Mouse (Mus musculus) heart, embryonic 13.5 days (tissue): ENCODE measurements around the gene Ddr2. TPM values are rescaled to one million over a fixed set of nuclear protein-coding genes. Genes with fewer than 3 reads are reported as not detected.

Source experiments
- ATAC-seq: fragments of 200-750 bp; cut with Nextera tagmentation; 2 replicates; pipeline ENCODE4 v1.8.0; 2017; ENCODE audit warnings: moderate TSS enrichment; ENCODE audit not compliant: insufficient number of reproducible peaks, low FRiP score, low TSS enrichment; ENCODE audit errors: extremely low read depth
- H3K27ac ChIP-seq: fragments of 300-500 bp; sonication (generic); replicated peaks from 2 replicates; pipeline ENCODE4 v1.5.1; 2015; ENCODE audit warnings: moderate library complexity, mild to moderate bottlenecking, inconsistent platforms
- H3K27me3 ChIP-seq: fragments of 300-500 bp; sonication (generic); replicated peaks from 2 replicates; pipeline ENCODE4 v1.6.1; 2015; ENCODE audit warnings: mild to moderate bottlenecking, inconsistent platforms
- H3K36me3 ChIP-seq: fragments of 300-500 bp; sonication (generic); 2 replicates; pipeline ENCODE4 v1.6.1; 2015; ENCODE audit warnings: mild to moderate bottlenecking, inconsistent platforms
- H3K4me1 ChIP-seq: fragments of 300-500 bp; sonication (generic); 2 replicates; pipeline ENCODE4 v1.6.1; 2015; ENCODE audit warnings: inconsistent platforms
- H3K4me2 ChIP-seq: fragments of 300-500 bp; sonication (generic); 2 replicates; pipeline ENCODE4 v1.6.1; 2015; ENCODE audit warnings: inconsistent platforms, mild to moderate bottlenecking, moderate library complexity
- H3K4me3 ChIP-seq: fragments of 300-500 bp; sonication (generic); 2 replicates; pipeline ENCODE4 v1.5.1; 2015; ENCODE audit warnings: moderate library complexity, mild to moderate bottlenecking, inconsistent platforms
- H3K9ac ChIP-seq: fragments of 300-500 bp; sonication (generic); 2 replicates; pipeline ENCODE4 v1.6.1; 2015; ENCODE audit warnings: inconsistent platforms, mild to moderate bottlenecking, moderate library complexity
- H3K9me3 ChIP-seq: fragments of 300-500 bp; sonication (generic); 2 replicates; pipeline ENCODE4 v1.6.1; 2016; ENCODE audit warnings: inconsistent platforms
- whole genome bisulfite sequencing: fragments of 180-500 bp; shearing (Covaris S2); methylation state at CpG from one replicate; pipeline ENCODE4 v1.1.7; 2015; ENCODE audit warnings: mixed read lengths; 5-methylcytosine and 5-hydroxymethylcytosine counted together
- polyA plus RNA-seq: library from polyadenylated mRNA; unstranded; fragments of >200 nt; fragmentation: Nextera tagmentation; extraction: Ambion mirVana; gene quantifications from 2 replicates; pipeline ENCODE4 v1.2.1, GENCODE M21; 2015

Gene Ddr2
- polyA plus RNA-seq, 1 experiment from 2014 or later = 11.2 TPM

DNA sequence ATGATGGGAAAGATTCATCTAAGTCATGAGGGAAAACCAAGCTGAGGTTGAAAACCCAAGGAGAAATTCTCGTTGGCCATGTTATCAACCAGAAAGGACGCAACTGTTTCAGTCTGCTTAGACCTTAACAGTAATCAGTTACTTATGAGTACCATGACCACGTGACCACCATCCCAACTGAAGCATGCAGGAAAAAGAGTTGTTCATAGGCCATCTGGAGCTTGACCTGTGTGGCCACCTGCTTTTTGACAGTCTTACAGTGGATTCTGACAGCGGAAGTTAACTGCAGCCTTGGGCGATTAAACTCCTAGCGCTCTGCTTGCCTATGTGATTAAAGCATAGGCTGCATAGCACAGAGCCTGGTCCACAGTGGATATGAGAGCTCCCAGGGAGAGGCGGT is 23.9 kb downstream of the Ddr2 start:
- Histone ChIP-seq H3K9ac (no peak overlapping the region), H3K27ac (no peak overlapping the region), H3K4me1 (no peaks in the 10 kb centered on the region), H3K4me2 (no peak overlapping the region), H3K4me3 (no peak overlapping the region), H3K27me3 (no peaks in the 10 kb centered on the region), H3K36me3 (no peaks in the 10 kb centered on the region), H3K9me3 (no peaks in the 10 kb centered on the region)
- 85% methylated on average over 7 of the region's 7 CpGs for WGBS
- ATAC-seq = no peak

DNA sequence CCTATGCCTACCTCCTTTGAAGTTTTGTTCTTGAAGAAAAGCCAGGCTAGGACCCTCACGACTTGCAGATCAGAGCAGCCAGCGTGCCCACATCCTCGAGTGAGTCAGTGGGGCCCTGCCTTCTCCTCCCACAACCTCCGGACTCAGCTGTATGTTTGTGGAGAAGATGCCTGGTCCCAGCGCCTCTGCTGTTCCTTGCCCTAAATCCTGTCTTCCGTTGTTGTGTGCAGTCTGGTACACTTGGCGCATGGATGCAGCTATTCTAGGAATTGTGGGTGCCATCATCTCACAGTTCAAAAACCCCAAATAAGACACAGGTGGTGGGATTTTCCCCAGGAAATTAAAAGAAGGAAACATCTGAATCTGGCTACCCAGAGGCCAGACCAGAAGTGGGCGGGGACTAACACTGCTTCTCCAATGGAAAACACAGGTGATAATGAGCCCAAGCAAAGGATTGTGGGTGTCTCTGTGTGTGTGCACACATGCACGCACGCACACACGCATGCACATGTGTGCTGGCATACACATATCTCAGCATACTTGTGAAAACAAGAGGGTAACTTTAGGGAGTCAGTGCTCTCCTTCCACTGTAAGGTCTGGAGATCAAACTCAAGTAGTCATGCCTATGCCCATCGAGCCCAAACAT is 26.3 kb downstream of the Ddr2 start:
- no peaks in the 10 kb centered on the region for H3K9me3 ChIP-seq
- 79% methylated on average over 12 of the region's 12 CpGs for WGBS
- no peak overlapping the region for H3K9ac ChIP-seq
- no peak for ATAC-seq
- no peaks in the 10 kb centered on the region for H3K36me3 ChIP-seq
- no peak overlapping the region for H3K27ac ChIP-seq
- no peak overlapping the region for H3K4me2 ChIP-seq
- no peak overlapping the region for H3K4me3 ChIP-seq
- 0 out of 2 replicates have a peak, but pooled peaks cover 3% of the 10 kb centered on the region for H3K4me1 ChIP-seq
- H3K27me3 ChIP-seq = no peaks in the 10 kb centered on the region

DNA sequence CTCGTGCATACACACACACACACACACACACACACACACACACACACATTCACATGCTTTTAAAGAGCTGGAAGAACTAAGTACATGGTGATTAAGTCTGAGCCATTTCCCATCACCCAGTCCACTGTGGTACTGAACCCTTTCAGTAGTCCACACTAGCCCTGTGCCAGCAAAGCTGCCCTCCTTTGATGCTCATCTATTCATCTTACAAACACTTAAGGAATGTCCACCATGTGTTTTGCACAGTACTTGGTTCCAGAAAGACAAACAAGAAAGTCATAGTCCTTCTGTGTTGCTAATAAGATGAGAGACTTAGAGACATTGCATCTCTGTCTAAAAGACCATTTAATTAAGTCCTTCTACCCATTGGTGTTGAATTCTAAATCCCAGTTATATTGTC is 29.7 kb downstream of the Ddr2 start:
- no peaks in the 10 kb centered on the region for H3K36me3 ChIP-seq
- no peak overlapping the region for H3K4me3 ChIP-seq
- no peak overlapping the region for H3K27ac ChIP-seq
- ATAC-seq = no peak
- H3K4me2 ChIP-seq = no peak overlapping the region
- H3K4me1 ChIP-seq = 0 out of 2 replicates have a peak, but pooled peaks cover 3% of the 10 kb centered on the region
- no peak overlapping the region for H3K9ac ChIP-seq
- H3K9me3 ChIP-seq = no peaks in the 10 kb centered on the region
- 50% methylated on average over 1 of the region's 1 CpGs for WGBS
- no peaks in the 10 kb centered on the region for H3K27me3 ChIP-seq

DNA sequence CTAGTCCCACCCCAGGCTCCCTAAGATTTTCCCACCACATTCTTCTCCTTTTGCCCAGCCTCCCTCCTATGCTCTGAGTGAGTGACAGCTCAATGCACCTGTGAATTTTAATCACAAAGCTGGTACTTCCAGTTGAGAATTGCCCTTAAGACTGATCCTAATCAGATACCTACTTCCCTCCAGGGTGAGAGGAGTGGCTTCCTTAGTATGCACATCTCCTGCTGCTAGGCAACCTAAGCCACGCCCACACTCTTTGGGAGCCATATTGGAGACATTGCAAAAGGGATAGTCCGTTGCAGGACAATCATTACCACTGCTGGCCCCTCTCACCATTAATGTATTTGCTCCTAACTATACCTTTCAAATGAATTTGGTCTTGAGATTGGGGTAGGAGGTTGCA is 31.1 kb downstream of the Ddr2 start:
- H3K36me3 ChIP-seq = no peaks in the 10 kb centered on the region
- ATAC-seq = no peak

DNA sequence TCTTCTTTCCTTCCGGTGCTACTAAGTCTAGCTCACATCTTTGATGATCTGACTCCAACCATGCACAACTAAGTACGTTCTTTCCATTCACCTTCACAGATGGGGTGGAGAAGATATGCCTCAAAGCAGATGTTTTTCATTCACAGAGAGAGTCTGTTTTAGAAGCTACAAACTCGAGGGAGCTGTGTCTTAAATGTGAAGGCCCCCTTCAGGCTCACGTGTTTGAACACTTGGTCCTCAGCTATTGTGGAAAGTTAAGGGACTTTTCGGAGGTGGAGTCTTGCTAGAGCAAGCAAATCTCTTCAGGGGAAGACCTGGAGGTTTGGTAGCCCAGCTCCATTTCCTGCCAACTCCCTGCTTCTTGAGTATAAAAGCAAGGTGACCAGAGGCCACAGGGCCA is 34.2 kb downstream of the Ddr2 start:
- no peak overlapping the region for H3K4me2 ChIP-seq
- H3K4me3 ChIP-seq = no peak overlapping the region
- no peaks in the 10 kb centered on the region for H3K27me3 ChIP-seq
- H3K4me1 ChIP-seq = 0 out of 2 replicates have a peak, but pooled peaks cover 3% of the 10 kb centered on the region
- H3K36me3 ChIP-seq = no peaks in the 10 kb centered on the region
- no peaks in the 10 kb centered on the region for H3K9me3 ChIP-seq
- 77% methylated on average over 5 of the region's 5 CpGs for WGBS
- H3K9ac ChIP-seq = no peak overlapping the region
- no peak overlapping the region for H3K27ac ChIP-seq
- ATAC-seq = no peak

More for the DNA sequence above, 31.1 kb downstream of the Ddr2 start:
- Histone ChIP-seq H3K9ac (no peak overlapping the region), H3K4me2 (no peak overlapping the region), H3K27me3 (no peaks in the 10 kb centered on the region), H3K27ac (no peak overlapping the region), H3K9me3 (no peaks in the 10 kb centered on the region), H3K4me1 (0 out of 2 replicates have a peak, but pooled peaks cover 3% of the 10 kb centered on the region), H3K4me3 (no peak overlapping the region)
- 75% methylated on average over 2 of the region's 2 CpGs for WGBS

DNA sequence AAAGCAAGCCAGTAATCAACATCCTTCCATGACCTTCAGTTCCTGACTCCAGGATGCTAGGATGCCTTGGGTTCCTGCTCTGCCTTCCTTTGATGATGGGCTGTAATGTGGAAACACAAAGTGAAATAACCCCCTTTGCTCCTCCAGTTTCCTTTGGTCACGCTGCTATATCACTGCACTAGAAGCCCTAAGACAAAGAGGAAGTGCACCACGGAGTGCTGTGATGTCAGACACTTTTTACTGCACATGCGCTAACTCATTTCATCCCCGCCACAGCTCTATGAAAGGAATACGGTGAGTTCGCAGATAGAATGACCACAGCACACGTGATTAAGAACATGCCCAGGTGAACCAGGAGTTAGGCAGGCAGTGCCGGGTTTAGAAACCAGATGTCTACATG is 36.8 kb downstream of the Ddr2 start:
- 74% methylated on average over 8 of the region's 8 CpGs for WGBS
- H3K27ac ChIP-seq = no peak overlapping the region
- H3K9ac ChIP-seq = no peak overlapping the region
- no peak overlapping the region for H3K4me2 ChIP-seq
- ATAC-seq = no peak
- H3K4me1 ChIP-seq = no peaks in the 10 kb centered on the region
- no peaks in the 10 kb centered on the region for H3K9me3 ChIP-seq
- H3K27me3 ChIP-seq = no peaks in the 10 kb centered on the region
- no peak overlapping the region for H3K4me3 ChIP-seq
- H3K36me3 ChIP-seq = no peaks in the 10 kb centered on the region

- H3K4me2 ChIP-seq = no peak overlapping the region
- peaks cover 25% of the 10 kb centered on the region for H3K4me1 ChIP-seq
- H3K9me3 ChIP-seq = no peaks in the 10 kb centered on the region
- H3K4me3 ChIP-seq = no peak overlapping the region
- no peak overlapping the region for H3K9ac ChIP-seq
- no peaks in the 10 kb centered on the region for H3K36me3 ChIP-seq
- 80% methylated on average over 5 of the region's 5 CpGs for WGBS
- H3K27me3 ChIP-seq = no peaks in the 10 kb centered on the region
- H3K27ac ChIP-seq = no peak overlapping the region
- no peak for ATAC-seq
These were observed 41.4 kb downstream of the Ddr2 start for GRCm38 (mm10) chr1:170069143-170069542.

DNA sequence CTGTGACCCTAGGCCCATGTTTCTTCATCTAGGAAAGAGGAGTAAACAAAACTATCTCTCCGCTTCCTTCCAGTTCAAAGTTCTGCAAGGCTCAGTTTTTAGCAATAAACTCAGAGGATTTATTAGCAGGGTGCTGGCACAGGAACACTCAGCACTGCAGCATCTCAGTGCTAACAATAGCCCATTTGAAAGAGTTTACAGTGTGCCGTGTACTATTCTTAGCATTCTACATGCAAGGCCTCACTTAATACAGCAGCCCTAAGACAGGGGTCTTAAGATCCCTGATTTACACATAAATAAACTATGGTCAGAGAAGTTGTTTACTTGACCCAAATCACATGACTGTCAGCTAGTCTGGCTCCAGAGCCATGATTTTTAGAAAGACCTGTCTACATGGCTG is 44.6 kb downstream of the Ddr2 start:
- Histone ChIP-seq H3K4me1 (peaks cover 32% of the 10 kb centered on the region), H3K9me3 (no peaks in the 10 kb centered on the region), H3K27ac (peak overlapping the region; percentile 66), H3K4me3 (no peak overlapping the region), H3K9ac (no peak overlapping the region), H3K27me3 (no peaks in the 10 kb centered on the region), H3K36me3 (no peaks in the 10 kb centered on the region), H3K4me2 (no peak overlapping the region)
- WGBS = 46% methylated on average over 2 of the region's 2 CpGs
- no peak for ATAC-seq

- Histone ChIP-seq H3K4me3 (no peak overlapping the region), H3K27me3 (no peaks in the 10 kb centered on the region), H3K4me2 (no peak overlapping the region), H3K9me3 (no peaks in the 10 kb centered on the region), H3K4me1 (peaks cover 32% of the 10 kb centered on the region), H3K36me3 (no peaks in the 10 kb centered on the region), H3K9ac (no peak overlapping the region), H3K27ac (peak overlapping the region; percentile 71)
- 64% methylated on average over 8 of the region's 8 CpGs for WGBS
- ATAC-seq = no peak
These were observed 45.6 kb downstream of the Ddr2 start for GRCm38 (mm10) chr1:170065009-170065408.

DNA sequence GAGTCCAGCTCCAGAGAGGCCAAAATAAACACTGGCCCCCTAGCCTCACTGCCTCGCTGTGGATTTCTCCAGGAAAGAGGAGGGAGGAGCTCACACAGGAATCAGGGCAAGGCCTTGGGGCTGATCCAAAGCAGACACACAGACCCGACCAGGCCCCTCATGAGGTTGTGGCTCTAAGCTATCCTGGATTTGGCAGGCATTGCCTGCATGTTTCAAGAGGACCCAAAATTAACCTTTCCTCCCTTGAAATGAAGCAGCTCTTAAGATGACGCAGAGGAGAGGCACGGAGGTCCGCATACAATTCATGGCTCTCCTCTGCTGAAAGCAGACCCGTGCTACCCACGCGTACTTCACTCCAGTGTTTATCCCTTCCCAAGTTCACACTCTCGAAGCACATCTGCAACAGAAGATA is 46.5 kb downstream of the Ddr2 start:
- peak overlapping the region; percentile 71 for H3K27ac ChIP-seq
- peak; percentile 69 for ATAC-seq
- peak overlapping the region; percentile 37; the same call in 1 of the 2 replicates for H3K4me2 ChIP-seq
- no peaks in the 10 kb centered on the region for H3K27me3 ChIP-seq
- 27% methylated on average over 9 of the region's 9 CpGs for WGBS
- peaks cover 32% of the 10 kb centered on the region for H3K4me1 ChIP-seq
- no peak overlapping the region for H3K4me3 ChIP-seq
- H3K36me3 ChIP-seq = no peaks in the 10 kb centered on the region
- H3K9ac ChIP-seq = no peak overlapping the region
- H3K9me3 ChIP-seq = peaks cover under 1% of the 10 kb centered on the region; the same call in 1 of the 2 replicates

GRCm38 (mm10) chr1:170060214-170060613 is 50.3 kb downstream of the Ddr2 start:
- no peak overlapping the region for H3K4me3 ChIP-seq
- 45% methylated on average over 3 of the region's 3 CpGs for WGBS
- no peaks in the 10 kb centered on the region for H3K27me3 ChIP-seq
- H3K4me1 ChIP-seq = peaks cover 18% of the 10 kb centered on the region
- H3K4me2 ChIP-seq = no peak overlapping the region
- H3K9me3 ChIP-seq = peaks cover 4% of the 10 kb centered on the region; the same call in 1 of the 2 replicates
- ATAC-seq = no peak
- H3K27ac ChIP-seq = no peak overlapping the region
- no peak overlapping the region for H3K9ac ChIP-seq
- H3K36me3 ChIP-seq = no peaks in the 10 kb centered on the region

- no peak overlapping the region for H3K4me3 ChIP-seq
These were observed 51.2 kb downstream of the Ddr2 start for GRCm38 (mm10) chr1:170059347-170059746.

More at GRCm38 (mm10) chr1:170059347-170059746, 51.2 kb downstream of the Ddr2 start:
- Histone ChIP-seq H3K27me3 (no peaks in the 10 kb centered on the region), H3K4me2 (no peak overlapping the region), H3K4me1 (peaks cover 9% of the 10 kb centered on the region), H3K9ac (no peak overlapping the region), H3K9me3 (peaks cover 4% of the 10 kb centered on the region; the same call in 1 of the 2 replicates), H3K36me3 (no peaks in the 10 kb centered on the region), H3K27ac (no peak overlapping the region)
- no peak for ATAC-seq
- WGBS = 80% methylated on average over 9 of the region's 9 CpGs
